Mouse (Mus musculus): ENCODE measurements around the gene Phactr2. TPM values are rescaled to one million over a fixed set of nuclear protein-coding genes. Genes with fewer than 3 reads are reported as not detected.

Gene Phactr2
- polyA plus RNA-seq, 1 experiment from 2014 or later: 12.4 TPM

DNA sequence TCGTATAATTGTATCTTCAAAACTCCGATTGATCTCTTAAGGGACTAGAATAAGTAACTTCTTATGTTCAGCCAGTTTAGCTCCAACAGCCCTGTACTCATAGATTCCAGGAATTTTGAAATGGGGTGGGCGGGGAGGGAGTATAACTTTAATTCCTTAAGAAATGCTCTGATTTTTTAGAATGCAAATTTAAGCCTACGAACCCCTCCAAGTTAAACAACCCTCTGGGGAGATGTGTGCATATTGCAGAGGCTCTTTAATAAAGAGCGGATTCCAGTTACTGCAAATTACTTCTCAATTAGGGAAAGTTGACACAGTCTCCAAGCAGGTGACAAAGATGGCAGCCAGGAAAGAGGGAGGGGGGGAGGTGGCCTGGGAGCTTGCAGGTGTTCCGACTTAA, 138.4 kb downstream of the Phactr2 start:
- no peak; the same call in 1 of the 2 replicates for ATAC-seq (ENCODE audit: low FRiP score)
- H3K27ac ChIP-seq: no peak overlapping the region
- H3K4me3 ChIP-seq (replicated peaks): no peak overlapping the region
- H3K4me2 ChIP-seq: no peak overlapping the region
- H3K36me3 ChIP-seq (replicated peaks): no peaks in the 10 kb centered on the region
- no peaks in the 10 kb centered on the region; the same call in 1 of the 2 replicates for H3K4me1 ChIP-seq
- H3K27me3 ChIP-seq: no peaks in the 10 kb centered on the region
- WGBS: 58% methylated on average over 6 of the region's 6 CpGs
- H3K9me3 ChIP-seq: no peaks in the 10 kb centered on the region
- no peak overlapping the region for H3K9ac ChIP-seq

- Histone ChIP-seq H3K9ac (no peak overlapping the region), H3K36me3 (replicated peaks) (no peaks in the 10 kb centered on the region), H3K4me1 (no peaks in the 10 kb centered on the region; the same call in 1 of the 2 replicates), H3K4me3 (replicated peaks) (no peak overlapping the region), H3K27me3 (no peaks in the 10 kb centered on the region), H3K9me3 (no peaks in the 10 kb centered on the region), H3K4me2 (no peak overlapping the region), H3K27ac (no peak overlapping the region)
- ATAC-seq (ENCODE audit: low FRiP score): no peak
- WGBS: 64% methylated on average over 6 of the region's 6 CpGs
Measured at GRCm38 (mm10) chr10:13335347-13335746, 138.9 kb downstream of the Phactr2 start.

- Histone ChIP-seq H3K27ac (no peak overlapping the region), H3K4me3 (replicated peaks) (no peak overlapping the region), H3K9me3 (no peaks in the 10 kb centered on the region), H3K36me3 (replicated peaks) (no peaks in the 10 kb centered on the region), H3K4me2 (no peak overlapping the region), H3K4me1 (no peaks in the 10 kb centered on the region; the same call in 1 of the 2 replicates), H3K27me3 (no peaks in the 10 kb centered on the region), H3K9ac (no peak overlapping the region)
- ATAC-seq (ENCODE audit: low FRiP score): no peak
- WGBS: 75% methylated on average over 2 of the region's 2 CpGs
Measured at GRCm38 (mm10) chr10:13333781-13334180, 140.4 kb downstream of the Phactr2 start.

DNA sequence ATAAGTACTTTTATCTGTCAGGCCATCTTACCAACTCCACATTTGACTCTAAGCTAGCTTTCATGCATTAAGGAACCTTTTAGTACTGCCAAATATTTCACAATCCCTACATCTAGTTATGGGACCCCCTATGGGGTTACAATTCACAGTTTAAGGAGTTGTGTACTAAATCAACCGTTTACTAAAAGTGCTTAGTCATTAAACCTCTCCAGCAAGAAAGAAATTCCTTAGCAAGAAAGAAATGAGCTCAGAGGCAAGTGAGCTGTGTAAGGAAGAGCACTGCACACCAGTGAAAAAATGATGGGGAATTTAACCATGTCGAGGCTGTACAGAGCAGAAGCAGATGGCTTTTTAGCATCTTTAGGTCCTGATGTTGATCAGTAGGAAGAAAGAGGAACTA, 141.2 kb downstream of the Phactr2 start:
- Histone ChIP-seq H3K36me3 (replicated peaks) (no peaks in the 10 kb centered on the region), H3K4me3 (replicated peaks) (no peak overlapping the region), H3K27me3 (no peaks in the 10 kb centered on the region), H3K4me2 (no peak overlapping the region), H3K27ac (no peak overlapping the region), H3K9ac (no peak overlapping the region), H3K9me3 (no peaks in the 10 kb centered on the region), H3K4me1 (no peaks in the 10 kb centered on the region; the same call in 1 of the 2 replicates)
- 46% methylated on average over 2 of the region's 2 CpGs for WGBS
- ATAC-seq (ENCODE audit: low FRiP score): no peak

DNA sequence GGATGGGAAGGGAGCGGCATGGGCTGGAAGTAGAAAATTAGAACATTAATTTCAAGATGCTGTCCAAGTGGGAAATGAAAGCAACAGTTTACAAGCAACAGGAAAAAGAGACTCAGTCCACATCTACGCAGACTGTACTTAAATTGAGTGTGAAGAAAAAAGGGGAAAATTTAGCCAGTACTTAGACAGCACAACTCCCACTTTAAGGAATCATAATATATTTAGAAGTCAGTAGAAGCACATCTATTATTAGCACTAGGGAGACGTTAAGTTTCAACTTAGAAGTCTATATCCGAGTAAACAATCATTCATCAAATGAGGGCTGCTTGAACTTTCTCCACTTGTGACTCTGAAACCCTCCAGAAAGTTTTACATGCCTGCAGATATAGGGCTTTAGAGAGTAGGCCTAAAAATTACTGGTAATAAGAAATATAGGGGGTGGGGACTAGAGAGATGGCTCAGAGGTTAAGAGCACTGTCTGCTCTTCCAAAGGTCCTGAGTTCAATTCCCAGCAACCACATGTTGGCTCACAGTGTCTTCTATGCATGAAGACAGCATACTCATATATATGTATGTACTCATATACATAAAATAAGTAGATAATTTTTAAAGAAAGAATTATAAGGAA, 142.7 kb downstream of the Phactr2 start:
- no peaks in the 10 kb centered on the region; the same call in 1 of the 2 replicates for H3K4me1 ChIP-seq
- no peaks in the 10 kb centered on the region for H3K9me3 ChIP-seq
- no peak overlapping the region for H3K4me3 ChIP-seq (replicated peaks)
- H3K36me3 ChIP-seq (replicated peaks): no peaks in the 10 kb centered on the region
- ATAC-seq (ENCODE audit: low FRiP score): no peak
- H3K27me3 ChIP-seq: no peaks in the 10 kb centered on the region
- 87% methylated on average over 4 of the region's 4 CpGs for WGBS
- no peak overlapping the region for H3K27ac ChIP-seq
- H3K4me2 ChIP-seq: no peak overlapping the region
- no peak overlapping the region for H3K9ac ChIP-seq

GRCm38 (mm10) chr10:13328602-13329001, 145.6 kb downstream of the Phactr2 start:
- H3K9ac ChIP-seq: no peak overlapping the region
- 47% methylated on average over 3 of the region's 3 CpGs for WGBS
- H3K36me3 ChIP-seq (replicated peaks): no peaks in the 10 kb centered on the region

DNA sequence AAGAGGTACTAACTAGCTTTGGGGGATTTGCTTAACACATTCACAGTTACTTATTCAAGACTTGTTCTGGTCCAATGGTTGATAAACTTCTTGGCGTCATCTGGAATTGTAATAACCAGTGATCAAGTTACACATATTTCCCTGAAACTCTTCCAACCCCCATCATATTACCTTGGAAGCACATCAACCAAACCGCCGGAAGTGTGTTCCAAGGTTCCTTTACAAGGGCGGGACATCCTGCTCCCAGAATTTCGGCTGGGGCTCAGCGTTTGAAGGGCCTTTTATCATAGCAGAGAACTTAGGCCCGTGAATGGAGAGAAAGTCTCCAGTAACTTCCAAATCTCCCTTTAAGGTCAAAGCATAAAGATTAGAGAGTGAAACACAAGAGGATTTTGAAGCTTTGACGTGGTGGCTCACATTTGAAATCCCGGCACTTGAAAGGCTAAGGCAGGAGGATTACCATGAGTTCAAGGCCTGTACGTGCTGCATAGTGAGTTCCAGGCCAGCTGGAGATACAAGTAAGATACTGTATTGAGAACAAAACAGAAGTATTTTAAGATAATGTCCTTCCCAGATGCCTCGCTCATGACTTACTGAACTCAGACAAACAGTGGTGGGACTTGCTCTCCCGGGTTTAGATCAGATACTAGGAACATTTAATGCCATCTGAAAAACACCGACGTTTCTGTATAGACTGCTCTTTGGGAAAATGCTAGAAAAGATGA, 147.9 kb downstream of the Phactr2 start:
- no peak for ATAC-seq (ENCODE audit: low FRiP score)
- Histone ChIP-seq H3K9me3 (no peaks in the 10 kb centered on the region), H3K4me3 (replicated peaks) (no peak overlapping the region), H3K4me1 (peaks cover 14% of the 10 kb centered on the region), H3K27me3 (no peaks in the 10 kb centered on the region), H3K36me3 (replicated peaks) (no peaks in the 10 kb centered on the region), H3K9ac (no peak overlapping the region), H3K27ac (no peak overlapping the region), H3K4me2 (no peak overlapping the region)
- WGBS: 78% methylated on average over 14 of the region's 14 CpGs

More at GRCm38 (mm10) chr10:13328602-13329001, 145.6 kb downstream of the Phactr2 start:
- Histone ChIP-seq H3K9me3 (no peaks in the 10 kb centered on the region), H3K4me3 (replicated peaks) (no peak overlapping the region), H3K4me1 (peaks cover 6% of the 10 kb centered on the region), H3K4me2 (no peak overlapping the region), H3K27me3 (no peaks in the 10 kb centered on the region), H3K27ac (no peak overlapping the region)
- ATAC-seq (ENCODE audit: low FRiP score): no peak

DNA sequence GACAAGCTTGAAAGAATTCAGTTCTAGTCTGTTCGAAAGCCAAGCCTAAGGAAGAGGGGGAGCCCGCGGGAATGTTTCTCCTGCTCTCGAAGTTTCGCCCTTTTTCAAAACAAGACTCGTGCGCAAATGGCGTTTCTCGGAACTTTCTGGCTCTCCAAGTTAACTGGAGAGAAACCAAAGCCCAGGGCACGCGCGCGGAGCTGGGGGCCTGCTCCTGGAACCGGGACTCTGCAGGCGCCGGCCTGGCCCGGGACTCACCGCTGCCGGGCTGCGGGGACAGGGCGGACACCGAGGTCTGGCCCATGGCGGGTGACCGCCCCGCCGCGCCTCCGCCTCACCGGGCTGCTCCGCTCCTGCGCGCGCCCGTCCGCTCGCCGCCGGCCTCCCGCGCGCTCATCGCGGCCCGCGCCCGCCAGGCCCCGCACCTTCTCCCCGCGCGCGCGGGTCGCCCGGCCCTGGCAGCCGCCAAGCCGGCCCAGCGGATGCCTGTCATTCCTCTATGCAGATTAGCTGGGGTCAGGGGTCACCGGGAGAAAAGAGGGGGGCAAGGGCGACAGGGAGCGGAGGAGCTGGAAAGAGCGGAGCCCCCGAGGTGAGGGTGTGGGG, 150.3 kb downstream of the Phactr2 start:
- WGBS: under 1% methylated on average over 60 of the region's 62 CpGs
- Histone ChIP-seq H3K4me2 (peak overlapping the region; percentile 87), H3K9me3 (no peaks in the 10 kb centered on the region), H3K27ac (peak overlapping the region; percentile 85), H3K27me3 (no peaks in the 10 kb centered on the region), H3K4me1 (peaks cover 14% of the 10 kb centered on the region), H3K4me3 (replicated peaks) (peak overlapping the region; percentile 61), H3K36me3 (replicated peaks) (no peaks in the 10 kb centered on the region), H3K9ac (peak overlapping the region; percentile 74)
- peak; percentile 89 for ATAC-seq (ENCODE audit: low FRiP score)

DNA sequence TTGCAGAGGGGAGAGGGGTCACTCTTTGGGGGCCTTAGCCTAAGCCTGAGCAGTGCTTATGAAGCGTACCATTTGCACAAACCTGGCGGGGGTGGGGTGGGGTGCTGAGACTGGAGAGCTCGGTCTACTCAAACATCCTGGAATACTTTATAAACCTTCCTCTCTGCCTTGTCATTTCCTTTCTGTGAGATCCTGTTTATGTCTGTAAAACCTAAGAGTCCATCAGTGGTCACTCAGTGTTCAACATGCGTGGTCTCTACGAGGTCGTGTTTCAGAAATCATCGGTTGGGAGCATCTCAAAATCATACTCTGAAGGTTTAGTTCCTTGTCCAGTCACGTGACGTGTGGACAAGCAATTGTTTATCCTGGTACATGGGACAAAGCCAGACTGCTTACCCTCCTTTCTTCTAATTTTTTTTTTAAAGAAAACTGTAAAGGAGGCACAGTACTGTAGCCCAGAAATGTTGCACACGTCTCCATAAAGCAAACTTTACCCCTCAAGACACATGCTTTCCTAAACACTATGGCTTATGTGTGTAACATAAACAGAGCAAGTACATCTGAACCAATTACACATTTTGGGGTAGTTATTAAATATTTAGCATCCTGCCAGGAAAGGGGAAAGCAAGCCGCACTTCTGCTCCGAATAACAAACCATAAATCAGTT, 150.9 kb downstream of the Phactr2 start:
- WGBS: 26% methylated on average over 12 of the region's 12 CpGs
- peak overlapping the region; percentile 61 for H3K4me3 ChIP-seq (replicated peaks)
- peak overlapping the region; percentile 85 for H3K27ac ChIP-seq
- H3K4me1 ChIP-seq: peaks cover 14% of the 10 kb centered on the region
- no peaks in the 10 kb centered on the region for H3K36me3 ChIP-seq (replicated peaks)
- peak overlapping the region; percentile 87 for H3K4me2 ChIP-seq
- no peaks in the 10 kb centered on the region for H3K27me3 ChIP-seq
- peak; percentile 9 for ATAC-seq (ENCODE audit: low FRiP score)
- peak overlapping the region; percentile 74 for H3K9ac ChIP-seq
- H3K9me3 ChIP-seq: no peaks in the 10 kb centered on the region

- H3K4me1 ChIP-seq: peaks cover 13% of the 10 kb centered on the region
- no peak overlapping the region for H3K27ac ChIP-seq
- H3K27me3 ChIP-seq: no peaks in the 10 kb centered on the region
- H3K36me3 ChIP-seq (replicated peaks): no peaks in the 10 kb centered on the region
- H3K9me3 ChIP-seq: no peaks in the 10 kb centered on the region
- no peak overlapping the region for H3K9ac ChIP-seq
- H3K4me3 ChIP-seq (replicated peaks): no peak overlapping the region
- H3K4me2 ChIP-seq: no peak overlapping the region
- 84% methylated on average over 5 of the region's 5 CpGs for WGBS
- no peak for ATAC-seq (ENCODE audit: low FRiP score)
Measured at GRCm38 (mm10) chr10:13314999-13315398, 159.2 kb downstream of the Phactr2 start.

GRCm38 (mm10) chr10:13312576-13312975, 161.6 kb downstream of the Phactr2 start:
- Histone ChIP-seq H3K4me1 (peaks cover 13% of the 10 kb centered on the region), H3K27ac (0 out of 2 replicates have a peak overlapping the region, but pooled peaks have one; percentile 62), H3K27me3 (no peaks in the 10 kb centered on the region), H3K9me3 (no peaks in the 10 kb centered on the region), H3K9ac (no peak overlapping the region), H3K4me3 (replicated peaks) (no peak overlapping the region), H3K4me2 (no peak overlapping the region), H3K36me3 (replicated peaks) (no peaks in the 10 kb centered on the region)
- ATAC-seq (ENCODE audit: low FRiP score): no peak
- WGBS: 45% methylated on average over 6 of the region's 6 CpGs

DNA sequence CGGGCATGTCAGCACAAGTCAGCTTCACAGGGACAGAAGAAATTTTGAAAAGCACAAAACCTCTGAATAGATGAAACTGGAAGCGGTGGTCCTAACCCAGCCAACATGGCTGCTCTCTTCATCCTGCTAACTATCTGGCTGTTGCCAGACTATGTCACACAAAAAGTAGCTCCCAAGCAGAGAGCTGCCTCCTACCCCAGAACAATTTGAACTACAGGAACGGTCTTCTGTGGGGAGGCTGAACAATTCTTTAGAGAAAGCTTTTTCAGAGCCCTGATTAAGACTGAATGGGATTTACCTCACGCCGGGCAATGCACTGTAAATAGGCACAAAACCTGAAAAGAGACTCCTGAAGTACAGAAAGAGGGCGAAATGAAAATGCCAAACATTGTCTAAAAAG, 162.6 kb downstream of the Phactr2 start:
- no peaks in the 10 kb centered on the region for H3K36me3 ChIP-seq (replicated peaks)
- H3K9ac ChIP-seq: no peak overlapping the region
- peak overlapping the region; percentile 62 for H3K27ac ChIP-seq
- 14% methylated on average over 6 of the region's 6 CpGs for WGBS
- no peaks in the 10 kb centered on the region for H3K27me3 ChIP-seq
- no peaks in the 10 kb centered on the region for H3K9me3 ChIP-seq
- H3K4me2 ChIP-seq: no peak overlapping the region; the same call in 1 of the 2 replicates
- H3K4me1 ChIP-seq: peaks cover 13% of the 10 kb centered on the region
- peak; percentile 54; the same call in 1 of the 2 replicates for ATAC-seq (ENCODE audit: low FRiP score)
- no peak overlapping the region for H3K4me3 ChIP-seq (replicated peaks)

Measured in forebrain, embryonic 12.5 days (tissue).